Mouse (Mus musculus) heart, adult 9 months (tissue): ENCODE results near the gene Nphp4.

Source experiments
- DNase-seq, 2 experiments: peaks; one replicate each; pipeline ENCODE4 v3.0.0; 2022; ENCODE audit warnings: low spot score in 2 of 2

The Nphp4 gene

DNA sequence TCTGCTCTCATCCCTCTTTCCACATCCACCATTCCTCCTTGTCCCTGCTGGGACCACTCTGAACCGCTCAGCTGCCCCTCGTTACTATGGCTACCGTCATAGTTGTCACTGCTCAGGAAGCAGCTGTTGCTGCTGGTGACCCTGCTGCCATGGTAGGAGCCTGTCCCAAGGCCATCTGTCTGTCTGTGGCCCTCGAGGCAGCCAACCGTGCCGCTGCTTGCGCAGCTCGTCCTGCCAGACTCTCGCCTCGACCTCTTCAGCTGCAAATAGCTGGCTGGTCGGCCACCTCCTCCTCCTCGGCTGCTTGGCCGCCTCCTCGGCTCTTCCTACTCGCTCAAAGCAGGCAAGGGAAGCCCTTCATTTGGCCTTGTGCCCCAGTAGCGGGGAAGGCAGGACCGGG is 81.7 kb downstream of the Nphp4 start:
- no peak for DNase-seq

DNA sequence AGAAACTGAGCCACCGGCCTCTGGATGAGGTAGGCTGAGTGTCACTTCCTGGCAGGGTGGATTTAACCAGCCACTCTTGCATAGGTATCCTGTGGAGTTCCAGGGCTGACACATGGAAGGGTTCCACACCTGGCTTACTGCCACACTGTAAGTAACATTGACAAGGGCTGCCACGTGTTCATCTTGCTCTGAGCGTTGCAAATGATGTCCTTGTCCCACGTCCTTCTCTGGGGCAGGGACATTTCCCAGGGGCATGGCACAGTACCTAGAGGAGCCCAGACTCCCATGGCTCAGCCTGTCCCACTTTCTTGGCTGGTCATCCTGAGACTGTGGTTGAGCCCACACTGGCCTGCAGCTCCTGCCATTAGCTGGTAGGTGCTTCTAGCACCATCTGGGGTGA is 91.5 kb downstream of the Nphp4 start:
- no peak for DNase-seq

DNA sequence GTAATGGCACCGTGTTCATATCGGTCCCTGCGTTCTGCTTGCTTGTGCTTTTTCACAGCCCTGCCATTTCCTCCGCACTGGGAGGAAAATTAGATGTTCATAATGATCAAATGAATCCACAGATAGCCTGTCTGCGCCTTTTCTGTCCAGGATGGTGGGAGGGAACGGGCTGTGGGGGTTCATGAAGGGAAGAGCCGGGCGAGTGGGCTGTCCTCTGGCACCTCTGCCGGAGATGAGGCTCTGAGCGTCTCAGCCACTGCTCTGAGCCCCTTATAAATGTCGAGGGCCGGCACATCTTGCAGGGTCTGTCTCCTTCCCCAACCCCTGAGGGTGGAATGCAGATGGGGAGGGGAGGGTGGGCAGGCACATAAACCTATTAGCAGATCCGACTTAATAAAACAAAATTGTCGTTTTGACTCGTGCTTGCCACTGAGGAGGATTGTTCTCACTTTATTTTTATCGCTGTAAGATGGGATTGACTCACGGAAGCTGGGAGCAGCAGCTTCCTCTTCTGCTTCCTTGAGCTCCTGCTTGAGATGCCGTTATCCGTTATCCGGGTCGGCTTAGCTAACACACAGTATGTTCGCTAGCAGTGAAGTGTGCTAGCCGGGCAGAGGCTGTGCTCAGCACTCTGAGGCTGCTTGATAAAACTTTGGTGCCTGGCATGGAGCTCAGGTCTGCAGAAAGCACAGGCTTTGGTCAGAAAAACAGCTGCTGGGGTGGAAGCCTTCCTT is 92.3 kb downstream of the Nphp4 start:
- no peak for DNase-seq

GRCm38 (mm10) chr4:152574266-152574665 is 97.8 kb downstream of the Nphp4 start:
- no peak for DNase-seq

- no peak for DNase-seq
Observed at GRCm38 (mm10) chr4:152576826-152577225, 100.3 kb downstream of the Nphp4 start.

- DNase-seq: no peak
Observed at GRCm38 (mm10) chr4:152579956-152580355, 103.5 kb downstream of the Nphp4 start.

GRCm38 (mm10) chr4:152582206-152582605 is 105.7 kb downstream of the Nphp4 start:
- no peak for DNase-seq

- no peak for DNase-seq
Observed at GRCm38 (mm10) chr4:152583616-152584015, 107.1 kb downstream of the Nphp4 start.

- no peak for DNase-seq
Observed at GRCm38 (mm10) chr4:152585526-152585925, 109.0 kb downstream of the Nphp4 start.

GRCm38 (mm10) chr4:152586175-152586574 is 109.7 kb downstream of the Nphp4 start:
- DNase-seq: no peak

GRCm38 (mm10) chr4:152604285-152604684 is 127.8 kb downstream of the Nphp4 start:
- DNase-seq: no peak

DNA sequence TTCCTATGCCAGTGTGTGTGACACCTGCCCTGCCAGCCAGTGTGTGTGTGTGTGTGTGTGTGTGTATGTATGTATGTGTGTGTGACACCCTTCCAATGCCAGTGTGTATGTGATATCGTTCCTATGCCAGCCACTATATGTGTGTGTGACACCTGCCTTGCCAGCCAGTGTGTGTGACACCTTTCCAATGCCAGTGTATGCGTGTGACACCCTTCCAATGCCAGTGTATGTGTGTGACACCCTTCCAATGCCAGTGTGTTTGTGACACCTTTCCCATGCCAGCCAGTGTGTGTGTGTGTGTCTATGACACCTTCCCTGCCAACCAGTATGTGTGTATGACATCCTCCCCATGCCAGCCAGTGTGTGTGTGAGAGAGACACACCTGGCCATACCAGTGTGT is 132.7 kb downstream of the Nphp4 start:
- DNase-seq: no peak

DNA sequence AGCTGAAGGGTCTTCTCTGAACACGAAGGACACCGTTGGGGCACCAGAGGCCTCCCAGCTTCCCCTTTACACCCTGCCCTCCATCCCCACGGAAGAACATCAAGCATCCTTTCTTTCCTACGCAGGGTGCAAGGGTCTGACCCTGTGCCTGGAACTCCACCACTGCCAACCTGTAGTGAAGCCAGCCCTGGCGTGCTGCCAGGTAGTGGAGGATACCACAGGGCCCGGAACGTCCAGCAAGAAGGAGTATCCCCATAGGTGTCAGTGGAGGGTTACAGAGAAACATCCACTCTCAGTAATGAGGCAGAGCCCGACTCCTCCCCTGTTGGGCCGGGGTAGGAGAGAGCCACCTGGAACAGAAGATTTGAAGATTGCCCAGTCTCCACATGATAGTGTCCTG is 133.5 kb downstream of the Nphp4 start:
- no peak for DNase-seq
